Mouse (Mus musculus) E14TG2a.4 (cell line): Measurements from ENCODE around the gene Myrip.

Source experiments
- H3K27me3 ChIP-seq: 2 replicates; pipeline ENCODE4 v1.6.1; 2014; ENCODE audit warnings: low read length, control low read depth; ENCODE audit not compliant: insufficient read depth
- H3K36me3 ChIP-seq: 2 replicates; pipeline ENCODE4 v1.6.1; 2014; ENCODE audit warnings: low read length, control low read depth; ENCODE audit not compliant: insufficient read depth
- H3K4me1 ChIP-seq: replicated peaks from 2 replicates; pipeline ENCODE4 v1.6.1; 2014; ENCODE audit warnings: low read depth, low read length, control low read depth
- H3K4me3 ChIP-seq: replicated peaks from 2 replicates; pipeline ENCODE4 v1.5.1; 2014; ENCODE audit warnings: mild to moderate bottlenecking, low read length
- H3K9me3 ChIP-seq: 2 replicates; pipeline ENCODE4 v1.6.1; 2014; ENCODE audit warnings: low read length, control low read depth
- CTCF ChIP-seq: conservative IDR thresholded peaks from 2 replicates; pipeline ENCODE4 v1.5.1; 2014; ENCODE audit warnings: low read length
- NANOG ChIP-seq: IDR thresholded peaks from 2 replicates; pipeline ENCODE4 v1.6.1; 2014; ENCODE audit warnings: borderline replicate concordance, low read length, mixed read lengths
- POU5F1 ChIP-seq: IDR thresholded peaks from 2 replicates; pipeline ENCODE4 v1.6.1; 2014; ENCODE audit warnings: low read length, borderline replicate concordance

Myrip gene

DNA sequence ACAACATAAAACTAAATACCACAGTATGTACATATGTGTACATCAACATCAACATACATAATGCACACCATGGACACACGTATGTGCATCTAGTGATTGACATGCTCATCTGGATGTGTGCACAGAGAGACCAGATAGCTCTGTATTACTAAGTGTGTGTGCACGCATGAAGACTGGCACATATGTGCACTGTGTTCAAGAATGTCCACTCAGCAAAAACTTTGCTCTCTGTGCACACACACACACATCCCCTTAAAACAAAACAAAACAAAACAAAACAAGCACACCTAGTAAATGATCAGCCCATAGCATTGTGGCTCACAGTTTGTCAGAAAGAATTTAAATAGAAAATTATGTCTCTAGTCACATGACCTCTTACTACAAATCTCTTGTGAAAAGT is 10.9 kb upstream of the Myrip start:
- H3K4me3 ChIP-seq: no peak overlapping the region
- no peaks in the 10 kb centered on the region for H3K9me3 ChIP-seq
- no peak for TF ChIP-seq CTCF
- no peak for TF ChIP-seq POU5F1
- H3K27me3 ChIP-seq: no peaks in the 10 kb centered on the region
- H3K36me3 ChIP-seq: no peaks in the 10 kb centered on the region
- no peaks in the 10 kb centered on the region for H3K4me1 ChIP-seq

- H3K36me3 ChIP-seq: no peaks in the 10 kb centered on the region
- H3K4me3 ChIP-seq: no peak overlapping the region
- no peak for TF ChIP-seq NANOG
- no peak for TF ChIP-seq CTCF
- TF ChIP-seq POU5F1: no peak
- H3K27me3 ChIP-seq: no peaks in the 10 kb centered on the region
- no peaks in the 10 kb centered on the region for H3K4me1 ChIP-seq
- H3K9me3 ChIP-seq: no peaks in the 10 kb centered on the region
These were observed 8.8 kb upstream of the Myrip start for GRCm38 (mm10) chr9:120292488-120292887.

- Histone ChIP-seq H3K4me3 (no peak overlapping the region), H3K4me1 (no peaks in the 10 kb centered on the region), H3K27me3 (no peaks in the 10 kb centered on the region), H3K36me3 (no peaks in the 10 kb centered on the region), H3K9me3 (no peaks in the 10 kb centered on the region)
- TF ChIP-seq POU5F1 (no peak), CTCF (0 out of 2 replicates have a peak, but pooled peaks have one; percentile 3)
These were observed 5.8 kb upstream of the Myrip start for GRCm38 (mm10) chr9:120295527-120295926.

DNA sequence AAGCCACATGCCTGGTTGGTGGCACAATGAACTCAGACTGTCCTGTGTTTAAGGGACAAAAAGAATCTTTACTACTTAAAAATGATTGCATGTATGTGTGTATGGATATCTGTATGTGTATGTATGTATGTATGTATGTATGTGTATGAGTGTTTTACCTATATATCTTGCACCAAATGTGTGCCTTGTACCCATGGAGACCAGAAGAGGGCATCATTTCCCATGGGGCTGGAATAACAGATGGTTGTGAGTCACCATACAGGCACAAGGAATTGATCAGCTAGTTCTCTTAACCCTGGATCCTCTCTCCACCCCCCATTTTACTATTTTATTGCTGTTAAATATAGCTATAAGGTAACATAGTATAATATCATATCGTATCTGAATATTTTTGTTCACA is 4.4 kb upstream of the Myrip start:
- peaks cover 5% of the 10 kb centered on the region for H3K27me3 ChIP-seq
- H3K4me3 ChIP-seq: no peak overlapping the region
- TF ChIP-seq NANOG: no peak
- TF ChIP-seq CTCF: no peak; the same call in 1 of the 2 replicates
- no peak for TF ChIP-seq POU5F1
- no peaks in the 10 kb centered on the region for H3K4me1 ChIP-seq
- no peaks in the 10 kb centered on the region for H3K36me3 ChIP-seq
- no peaks in the 10 kb centered on the region for H3K9me3 ChIP-seq

DNA sequence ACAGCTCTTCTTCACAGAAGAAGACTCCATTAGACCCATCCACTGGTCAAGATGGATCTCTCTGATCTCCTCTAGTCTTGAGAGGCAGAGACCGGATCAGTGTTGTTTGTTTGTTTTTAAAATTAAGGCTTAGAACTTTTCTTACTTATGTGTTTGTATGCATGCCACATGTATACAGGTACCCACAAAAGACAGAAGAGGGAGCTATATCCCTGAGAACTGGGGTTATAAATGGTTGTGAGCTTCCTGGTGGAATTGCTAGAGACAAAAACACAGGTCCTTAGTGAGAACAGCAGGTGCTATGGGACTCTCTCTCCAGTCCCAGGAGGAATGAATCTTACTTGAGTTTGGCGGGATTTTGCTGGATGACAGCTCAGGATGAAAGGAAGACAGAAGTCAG is 1.9 kb upstream of the Myrip start:
- TF ChIP-seq POU5F1 (no peak), CTCF (no peak), NANOG (no peak)
- no peak overlapping the region for H3K4me3 ChIP-seq
- peaks cover 26% of the 10 kb centered on the region for H3K27me3 ChIP-seq
- H3K4me1 ChIP-seq: peaks cover 8% of the 10 kb centered on the region
- peaks cover 6% of the 10 kb centered on the region for H3K9me3 ChIP-seq
- H3K36me3 ChIP-seq: no peaks in the 10 kb centered on the region

GRCm38 (mm10) chr9:120302980-120303452 is 1.7 kb downstream of the Myrip start:
- TF ChIP-seq NANOG (no peak), CTCF (no peak), POU5F1 (no peak)

GRCm38 (mm10) chr9:120303453-120304299 is 2.4 kb downstream of the Myrip start:
- H3K4me3 ChIP-seq: peak overlapping the region; percentile 84
- TF ChIP-seq NANOG: no peak
- no peak for TF ChIP-seq POU5F1
- no peak for TF ChIP-seq CTCF
- H3K36me3 ChIP-seq: no peaks in the 10 kb centered on the region
- peaks cover 6% of the 10 kb centered on the region for H3K9me3 ChIP-seq
- H3K4me1 ChIP-seq: peaks cover 15% of the 10 kb centered on the region
- peaks cover 64% of the 10 kb centered on the region for H3K27me3 ChIP-seq

More at GRCm38 (mm10) chr9:120302980-120303452, 1.7 kb downstream of the Myrip start:
- peaks cover 60% of the 10 kb centered on the region for H3K27me3 ChIP-seq
- peaks cover 15% of the 10 kb centered on the region for H3K4me1 ChIP-seq
- no peaks in the 10 kb centered on the region for H3K36me3 ChIP-seq
- H3K9me3 ChIP-seq: peaks cover 6% of the 10 kb centered on the region
- peak overlapping the region; percentile 84 for H3K4me3 ChIP-seq

DNA sequence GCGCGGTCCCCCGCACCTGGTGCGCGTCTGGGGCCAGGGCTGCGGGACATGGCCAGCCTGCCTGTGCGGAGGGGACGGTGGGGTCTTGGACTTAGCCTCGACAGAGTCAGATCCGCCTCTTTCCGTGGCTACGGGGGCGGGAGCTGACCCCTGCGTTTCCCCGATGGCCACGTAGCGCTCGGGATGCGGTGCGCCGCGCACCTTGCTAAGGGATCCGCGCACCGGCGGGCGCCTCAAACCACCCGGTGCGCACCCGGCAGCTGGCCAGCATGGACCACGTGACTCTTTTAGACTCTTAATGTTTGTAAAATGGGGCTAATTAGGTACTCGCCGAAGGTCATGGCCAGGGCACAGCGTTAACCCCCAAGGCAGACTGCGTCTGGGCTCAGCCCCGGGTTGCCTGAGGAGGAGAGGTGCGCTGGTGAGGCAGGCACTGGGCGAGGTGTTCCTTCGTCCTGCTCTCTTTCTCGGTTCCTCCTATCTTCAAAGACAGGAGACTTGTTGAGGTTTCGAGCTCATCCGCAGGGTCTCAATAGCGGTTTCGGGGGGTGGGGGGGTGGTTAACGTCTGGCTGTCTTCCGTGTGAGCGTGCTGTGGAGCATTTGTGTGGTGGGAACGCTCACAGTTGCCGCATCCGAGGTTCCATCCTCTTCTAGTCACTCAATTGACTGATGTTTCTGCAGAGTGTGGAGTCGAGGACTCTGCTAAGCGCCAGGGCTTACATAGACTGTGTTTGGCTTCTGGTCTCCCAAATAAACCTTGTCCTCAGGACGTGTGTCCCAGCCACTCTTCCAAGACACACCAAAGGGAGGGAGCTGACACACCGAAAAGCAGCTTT is 3.2 kb downstream of the Myrip start:
- Histone ChIP-seq H3K9me3 (peaks cover 6% of the 10 kb centered on the region), H3K4me1 (peaks cover 15% of the 10 kb centered on the region)
- TF ChIP-seq POU5F1: no peak
- no peak for TF ChIP-seq NANOG
- no peak for TF ChIP-seq CTCF

GRCm38 (mm10) chr9:120315171-120315570 is 13.9 kb downstream of the Myrip start:
- no peaks in the 10 kb centered on the region for H3K36me3 ChIP-seq
- no peaks in the 10 kb centered on the region for H3K9me3 ChIP-seq
- H3K4me3 ChIP-seq: no peak overlapping the region
- peaks cover 3% of the 10 kb centered on the region; the same call in 1 of the 2 replicates for H3K27me3 ChIP-seq
- TF ChIP-seq CTCF (no peak), NANOG (no peak)
- no peaks in the 10 kb centered on the region for H3K4me1 ChIP-seq

More for the DNA sequence above, 3.2 kb downstream of the Myrip start:
- H3K27me3 ChIP-seq: peaks cover 64% of the 10 kb centered on the region
- H3K36me3 ChIP-seq: no peaks in the 10 kb centered on the region
- peak overlapping the region; percentile 84 for H3K4me3 ChIP-seq
